In the genomic region with DNA sequence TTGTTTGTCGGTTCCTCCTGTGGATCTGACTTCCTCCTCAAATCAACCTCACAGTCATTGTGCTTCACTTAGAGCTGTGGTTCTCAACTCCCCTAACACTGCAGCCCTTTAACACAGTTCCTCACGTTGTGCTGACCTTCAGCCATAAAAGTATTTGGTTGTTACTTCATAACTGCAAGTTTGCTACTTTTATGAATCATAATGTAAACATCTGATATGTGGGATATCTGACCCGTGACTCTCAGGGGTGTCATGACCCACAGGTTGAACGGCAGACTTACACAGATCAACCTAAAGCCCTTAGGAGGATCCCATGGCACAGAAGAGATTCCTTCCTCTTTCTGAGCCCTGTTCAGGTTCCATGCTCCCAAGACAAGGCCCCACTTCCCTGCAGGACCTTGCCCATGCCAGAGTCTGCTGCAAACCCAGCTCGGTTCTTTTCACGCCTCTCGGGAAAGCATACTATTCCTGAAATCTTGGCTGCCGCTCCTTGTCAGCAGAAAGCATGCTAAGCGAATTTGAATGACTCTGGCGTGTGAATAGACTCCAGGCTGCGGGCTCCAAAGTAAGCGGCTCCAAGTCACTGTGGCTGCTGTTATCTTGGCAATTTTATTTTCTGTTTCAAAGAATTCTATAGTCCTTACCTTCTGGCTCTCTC, we compare ENCODE assay signal across 11 mouse cellular contexts.
DNase-seq lines count a peak whose midpoint lies in the region; ATAC-seq and TF ChIP-seq lines count a peak whose summit lies in the region.
"Had no signal": no experiment of that assay in that cellular context is flagged by ENCODE, and none has a peak within 500 bp of the region (broad histone marks: within the 10 kb centered on the region; RNA-seq: fewer than 3 reads in every experiment).

No protein-coding gene starts in this region.

- H3K9ac ChIP-seq in lung, embryonic 14.5 days: no peak overlapping the region
- H3K9ac ChIP-seq in embryonic facial prominence, embryonic 14.5 days (ENCODE audit: low read depth, low read length): no peak overlapping the region
- no peak overlapping the region for H3K9ac ChIP-seq in kidney, embryonic 14.5 days (ENCODE audit: low read depth, low read length)
- H3K9ac ChIP-seq: heart, embryonic 12.5 days; liver, embryonic 12.5 days had no signal

- no peak overlapping the region for H3K4me3 ChIP-seq in lung, embryonic 14.5 days (ENCODE audit: low read depth, low read length)
- H3K4me3 ChIP-seq in embryonic facial prominence, embryonic 14.5 days (ENCODE audit: low read depth, low read length): no peak overlapping the region
- no peak overlapping the region for H3K4me3 ChIP-seq in kidney, embryonic 14.5 days (ENCODE audit: low read length)
- H3K4me3 ChIP-seq in kidney, adult 2 months (ENCODE audit: insufficient read depth, low read depth, low read length): no peak overlapping the region
- H3K4me3 ChIP-seq: heart, embryonic 12.5 days; liver, embryonic 12.5 days had no signal

- no peak for TF ChIP-seq CTCF in lung, embryonic 14.5 days (IDR thresholded peaks at IDR 0.05; ENCODE audit: low read depth)
- TF ChIP-seq CTCF in kidney, adult 2 months (conservative IDR thresholded peaks at IDR 0.05; ENCODE audit: insufficient read depth, insufficient read length, low read depth, low read length): no peak

- no peak overlapping the region for H3K27ac ChIP-seq in lung, embryonic 14.5 days (ENCODE audit: low read depth)
- no peak overlapping the region for H3K27ac ChIP-seq in embryonic facial prominence, embryonic 14.5 days (replicated peaks; ENCODE audit: low read depth, low read length)
- no peak overlapping the region for H3K27ac ChIP-seq in kidney, embryonic 14.5 days (ENCODE audit: low read depth, low read length)
- no peak overlapping the region for H3K27ac ChIP-seq in kidney, adult 2 months (ENCODE audit: insufficient read depth, low read depth, low read length)
- H3K27ac ChIP-seq: liver, embryonic 12.5 days had no signal

- H3K4me1 ChIP-seq in lung, embryonic 14.5 days (ENCODE audit: insufficient read depth): no peaks in the 10 kb centered on the region
- H3K4me1 ChIP-seq in embryonic facial prominence, embryonic 14.5 days (ENCODE audit: control insufficient read depth, insufficient read depth, low read length): no peaks in the 10 kb centered on the region
- no peaks in the 10 kb centered on the region for H3K4me1 ChIP-seq in kidney, embryonic 14.5 days (ENCODE audit: control insufficient read depth, insufficient read depth, low read length)
- H3K4me1 ChIP-seq in kidney, adult 2 months (ENCODE audit: control insufficient read depth, insufficient read depth, low read length): peaks cover 9% of the 10 kb centered on the region
- H3K4me1 ChIP-seq: heart, embryonic 12.5 days; liver, embryonic 12.5 days had no signal

- ATAC-seq in lung, embryonic 14.5 days (ENCODE audit: insufficient read depth): no peak
- peak; percentile 30; the same call in 1 of the 2 replicates for ATAC-seq in embryonic facial prominence, embryonic 14.5 days (ENCODE audit: low read depth)
- no peak for ATAC-seq in kidney, embryonic 14.5 days (ENCODE audit: low FRiP score, low TSS enrichment)
- ATAC-seq: liver, embryonic 12.5 days had no signal

- H3K36me3 ChIP-seq in lung, embryonic 14.5 days (ENCODE audit: insufficient read depth): no peaks in the 10 kb centered on the region
- H3K36me3 ChIP-seq in embryonic facial prominence, embryonic 14.5 days (ENCODE audit: control insufficient read depth, insufficient read depth, low read length): no peaks in the 10 kb centered on the region
- no peaks in the 10 kb centered on the region for H3K36me3 ChIP-seq in kidney, embryonic 14.5 days (ENCODE audit: control insufficient read depth, insufficient read depth, low read length)
- no peaks in the 10 kb centered on the region for H3K36me3 ChIP-seq in kidney, adult 2 months (ENCODE audit: control insufficient read depth, insufficient read depth, low read length)
- H3K36me3 ChIP-seq: heart, embryonic 12.5 days; liver, embryonic 12.5 days had no signal

- H3K4me2 ChIP-seq in lung, embryonic 14.5 days: no peak overlapping the region
- H3K4me2 ChIP-seq in embryonic facial prominence, embryonic 14.5 days (ENCODE audit: low read depth, low read length): no peak overlapping the region
- no peak overlapping the region for H3K4me2 ChIP-seq in kidney, embryonic 14.5 days (replicated peaks; ENCODE audit: low read depth, low read length)
- H3K4me2 ChIP-seq: heart, embryonic 12.5 days; liver, embryonic 12.5 days had no signal

- WGBS in lung, embryonic 14.5 days: 27% methylated on average over 12 of the region's 12 CpGs
- 32% methylated on average over 12 of the region's 12 CpGs for WGBS in embryonic facial prominence, embryonic 14.5 days
- WGBS in kidney, embryonic 14.5 days: 64% methylated on average over 12 of the region's 12 CpGs
- WGBS in kidney, adult 2 months: 63% methylated on average over 12 of the region's 12 CpGs

- intact Hi-C loops in heart, postnatal 36 days (cut with DNase I): no loop called here

- H3K27me3 ChIP-seq in lung, embryonic 14.5 days (ENCODE audit: insufficient read depth, low read length): no peaks in the 10 kb centered on the region
- no peaks in the 10 kb centered on the region for H3K27me3 ChIP-seq in embryonic facial prominence, embryonic 14.5 days (replicated peaks; ENCODE audit: control insufficient read depth, insufficient read depth, low read length)
- H3K27me3 ChIP-seq in kidney, embryonic 14.5 days (ENCODE audit: control insufficient read depth, insufficient read depth, low read length): no peaks in the 10 kb centered on the region
- H3K27me3 ChIP-seq in kidney, adult 2 months (replicated peaks; ENCODE audit: control insufficient read depth, insufficient read depth, low read length): no peaks in the 10 kb centered on the region
- H3K27me3 ChIP-seq: liver, embryonic 12.5 days had no signal

- TF ChIP-seq POLR2A in kidney, adult 2 months (IDR thresholded peaks at IDR 0.05; ENCODE audit: low read depth, low read length): no peak

- H3K9me3 ChIP-seq in lung, embryonic 14.5 days (ENCODE audit: low read depth, low read length): no peaks in the 10 kb centered on the region
- no peaks in the 10 kb centered on the region for H3K9me3 ChIP-seq in embryonic facial prominence, embryonic 14.5 days (ENCODE audit: control insufficient read depth, low read length)
- no peaks in the 10 kb centered on the region for H3K9me3 ChIP-seq in kidney, embryonic 14.5 days (ENCODE audit: control insufficient read depth, low read length)
- H3K9me3 ChIP-seq: heart, embryonic 12.5 days; liver, embryonic 12.5 days had no signal

- peak; percentile 34 for DNase-seq in lung, embryonic 14.5 days
- DNase-seq in lung, adult 18-20 months: no peak
- DNase-seq in embryonic facial prominence, embryonic 14.5 days (ENCODE audit: low spot score): peak; percentile 58
- DNase-seq in layer of hippocampus, postnatal 10 days (ENCODE audit: low spot score in 2 of 2): peak; percentile 14 to 39
- DNase-seq in right cerebral cortex, postnatal 14 days: peak; percentile 42
- DNase-seq in kidney, adult 2 months: no peak
- DNase-seq in heart, postnatal 36 days: no peak
- DNase-seq: kidney, adult 9 months had no signal

Comparison
In these comparisons a context has a peak if more than half of its experiments do, and no peak if none do; other contexts are left out.
1. DNase-seq: peak in lung, embryonic 14.5 days (single experiment), embryonic facial prominence, embryonic 14.5 days (single experiment), layer of hippocampus, postnatal 10 days (2 of 2) and right cerebral cortex, postnatal 14 days (single experiment); none in lung, adult 18-20 months (0 of 2), kidney, adult 2 months (single experiment) and heart, postnatal 36 days (0 of 2).